ENCODE assay signal across 29 mouse cellular contexts in the genomic region with DNA sequence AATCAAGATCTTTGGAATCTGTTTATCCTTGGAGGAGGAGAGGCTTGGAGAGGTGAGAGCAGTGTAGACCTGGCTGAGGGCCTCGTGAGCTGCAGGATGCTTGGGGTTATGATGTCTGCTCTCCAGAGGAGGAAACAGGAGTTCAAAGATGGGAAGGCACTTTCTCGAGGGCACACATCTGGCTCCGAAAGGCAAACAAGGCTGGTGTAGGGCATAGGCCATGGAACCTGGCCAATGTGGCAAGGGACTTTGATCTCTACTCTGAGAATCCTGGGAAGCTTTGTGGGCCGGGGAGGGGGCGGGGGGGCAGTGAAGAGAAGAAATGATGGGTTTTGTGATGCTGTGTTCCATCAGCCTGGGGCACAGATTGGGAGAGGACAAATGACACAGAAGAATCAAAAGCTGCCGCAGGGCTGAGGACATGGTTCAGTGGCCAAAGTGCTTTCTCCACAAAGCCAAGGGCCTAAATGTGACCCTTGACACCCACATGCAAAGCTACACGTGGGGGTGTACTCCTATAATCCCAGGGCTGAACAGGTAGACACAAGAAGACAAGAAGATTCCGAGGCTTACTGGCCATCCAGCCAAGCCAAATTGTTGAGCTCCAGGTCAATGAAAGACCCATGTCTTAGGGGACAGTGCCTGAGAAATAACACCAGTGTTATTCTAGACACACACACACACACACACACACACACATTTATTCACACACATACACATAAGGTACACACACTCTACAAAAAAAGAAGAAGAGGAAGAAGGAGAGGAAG. TPM values are rescaled to one million over a fixed set of nuclear protein-coding genes. Genes with fewer than 3 reads are reported as not detected.
DNase-seq lines count a peak whose midpoint lies in the region; ATAC-seq and TF ChIP-seq lines count a peak whose summit lies in the region.
"Had no signal": no experiment of that assay in that cellular context is flagged by ENCODE, and none has a peak within 500 bp of the region (broad histone marks: within the 10 kb centered on the region; RNA-seq: fewer than 3 reads in every experiment).

No protein-coding gene starts in this region.

- H3K27ac ChIP-seq in liver, embryonic 15.5 days (replicated peaks): no peak overlapping the region
- H3K27ac ChIP-seq in kidney, adult 2 months (ENCODE audit: insufficient read depth, low read depth, low read length): peak overlapping the region; percentile 27; the same call in 1 of the 2 replicates
- H3K27ac ChIP-seq in kidney, embryonic 16.5 days (ENCODE audit: low read length): peak overlapping the region; percentile 85; the same call in 1 of the 2 replicates
- peak overlapping the region; percentile 80 for H3K27ac ChIP-seq in stomach, postnatal 0 days (replicated peaks)
- no peak overlapping the region for H3K27ac ChIP-seq in embryonic facial prominence, embryonic 10.5 days (replicated peaks)
- H3K27ac ChIP-seq: forebrain, embryonic 15.5 days; hindbrain, postnatal 0 days; midbrain, embryonic 15.5 days; neural tube, embryonic 12.5 days had no signal

- no peak overlapping the region for H3K9ac ChIP-seq in liver, embryonic 15.5 days
- no peak overlapping the region for H3K9ac ChIP-seq in kidney, embryonic 16.5 days (replicated peaks; ENCODE audit: low read length)
- H3K9ac ChIP-seq in stomach, postnatal 0 days (ENCODE audit: low read length): no peak overlapping the region
- H3K9ac ChIP-seq: forebrain, embryonic 15.5 days; heart, embryonic 12.5 days; midbrain, embryonic 15.5 days; neural tube, embryonic 12.5 days had no signal

- H3K4me2 ChIP-seq in liver, embryonic 15.5 days: no peak overlapping the region
- no peak overlapping the region for H3K4me2 ChIP-seq in kidney, embryonic 16.5 days (replicated peaks; ENCODE audit: low read depth, low read length)
- no peak overlapping the region for H3K4me2 ChIP-seq in stomach, postnatal 0 days (replicated peaks; ENCODE audit: low read depth)
- H3K4me2 ChIP-seq: forebrain, embryonic 15.5 days; heart, embryonic 12.5 days; midbrain, embryonic 15.5 days; neural tube, embryonic 12.5 days had no signal

- peak; percentile 5; the same call in 1 of the 2 replicates for ATAC-seq in liver, embryonic 15.5 days (ENCODE audit: insufficient read depth)
- no peak for ATAC-seq in kidney, embryonic 16.5 days (ENCODE audit: low FRiP score, low TSS enrichment)
- peak; percentile 28 for ATAC-seq in stomach, postnatal 0 days (ENCODE audit: low FRiP score, low TSS enrichment)
- ATAC-seq: forebrain, embryonic 15.5 days; hindbrain, postnatal 0 days; intestine, embryonic 16.5 days; midbrain, embryonic 15.5 days; Patski had no signal

- no peaks in the 10 kb centered on the region for H3K9me3 ChIP-seq in liver, embryonic 15.5 days (replicated peaks)
- H3K9me3 ChIP-seq in kidney, embryonic 16.5 days (ENCODE audit: low read length): no peaks in the 10 kb centered on the region
- H3K9me3 ChIP-seq in stomach, postnatal 0 days (ENCODE audit: control insufficient read depth, low read length): no peaks in the 10 kb centered on the region
- H3K9me3 ChIP-seq in embryonic facial prominence, embryonic 10.5 days: no peaks in the 10 kb centered on the region
- H3K9me3 ChIP-seq: forebrain, embryonic 15.5 days; heart, embryonic 12.5 days; midbrain, embryonic 15.5 days; neural tube, embryonic 12.5 days had no signal

- 48% methylated on average over 8 of the region's 8 CpGs for WGBS in liver, embryonic 15.5 days (ENCODE audit: insufficient replicate concordance)
- 51% methylated on average over 8 of the region's 8 CpGs for WGBS in kidney, adult 2 months
- WGBS in kidney, embryonic 16.5 days: 42% methylated on average over 8 of the region's 8 CpGs
- 69% methylated on average over 8 of the region's 8 CpGs for WGBS in stomach, postnatal 0 days
- 70% methylated on average over 8 of the region's 8 CpGs for WGBS in embryonic facial prominence, embryonic 10.5 days

- H3K36me3 ChIP-seq in liver, embryonic 15.5 days (replicated peaks): no peaks in the 10 kb centered on the region
- H3K36me3 ChIP-seq in kidney, adult 2 months (ENCODE audit: control insufficient read depth, insufficient read depth, low read length): no peaks in the 10 kb centered on the region
- no peaks in the 10 kb centered on the region for H3K36me3 ChIP-seq in kidney, embryonic 16.5 days (ENCODE audit: insufficient read depth, low read length)
- H3K36me3 ChIP-seq in stomach, postnatal 0 days (ENCODE audit: control insufficient read depth, insufficient read depth, low read length): no peaks in the 10 kb centered on the region
- no peaks in the 10 kb centered on the region for H3K36me3 ChIP-seq in embryonic facial prominence, embryonic 10.5 days (replicated peaks)
- H3K36me3 ChIP-seq: forebrain, embryonic 15.5 days; G1E; heart, embryonic 12.5 days; midbrain, embryonic 15.5 days; neural tube, embryonic 12.5 days had no signal

- H3K4me3 ChIP-seq in liver, embryonic 15.5 days (replicated peaks): no peak overlapping the region
- H3K4me3 ChIP-seq in kidney, adult 2 months (ENCODE audit: insufficient read depth, low read depth, low read length): no peak overlapping the region
- H3K4me3 ChIP-seq in kidney, embryonic 16.5 days (ENCODE audit: low read length): no peak overlapping the region
- no peak overlapping the region for H3K4me3 ChIP-seq in stomach, postnatal 0 days (ENCODE audit: low read depth, low read length)
- H3K4me3 ChIP-seq in embryonic facial prominence, embryonic 10.5 days: no peak overlapping the region
- H3K4me3 ChIP-seq: forebrain, embryonic 15.5 days; heart, embryonic 12.5 days; midbrain, embryonic 15.5 days; neural tube, embryonic 12.5 days had no signal

- no peaks in the 10 kb centered on the region; the same call in 1 of the 2 replicates for H3K4me1 ChIP-seq in liver, embryonic 15.5 days (replicated peaks)
- H3K4me1 ChIP-seq in kidney, adult 2 months (ENCODE audit: control insufficient read depth, insufficient read depth, low read length): peaks cover 26% of the 10 kb centered on the region
- peaks cover 25% of the 10 kb centered on the region for H3K4me1 ChIP-seq in kidney, embryonic 16.5 days (ENCODE audit: insufficient read depth, low read length)
- H3K4me1 ChIP-seq in stomach, postnatal 0 days (replicated peaks; ENCODE audit: control insufficient read depth, insufficient read depth): no peaks in the 10 kb centered on the region
- H3K4me1 ChIP-seq in embryonic facial prominence, embryonic 10.5 days: peaks cover 20% of the 10 kb centered on the region
- H3K4me1 ChIP-seq: forebrain, embryonic 15.5 days; heart, embryonic 12.5 days; midbrain, embryonic 15.5 days; neural tube, embryonic 12.5 days had no signal

- no peak for TF ChIP-seq POLR2A in kidney, adult 2 months (IDR thresholded peaks at IDR 0.05; ENCODE audit: low read depth, low read length)

- DNase-seq in liver: no peak
- DNase-seq in kidney, adult 2 months: peak; percentile 91
- peak; percentile 64 for DNase-seq in stomach, postnatal 0 days (ENCODE audit: low spot score)
- DNase-seq in embryonic facial prominence, embryonic 10.5 days (ENCODE audit: low spot score): no peak
- no peak for DNase-seq in gastrocnemius, postnatal 36 days
- DNase-seq: adrenal gland, adult 2 months; B cell, adult 2 months; cerebellum, adult 2 months; cerebellum, postnatal 36 days; embryo, embryonic 11 days; gastrocnemius, postnatal 10 days; heart, adult 18-20 months; heart, postnatal 10 days; lung, adult 2 months; thymus, postnatal 36 days had no signal

- intact Hi-C loops in gastrocnemius, postnatal 36 days (cut with DNase I): loop anchor here (10.0 kb wide), 2 partner anchors 188 to 508 kb away; no protein-coding TSS in a partner anchor

- no peaks in the 10 kb centered on the region; the same call in 1 of the 2 replicates for H3K27me3 ChIP-seq in liver, embryonic 15.5 days
- H3K27me3 ChIP-seq in kidney, adult 2 months (replicated peaks; ENCODE audit: control insufficient read depth, insufficient read depth, low read length): no peaks in the 10 kb centered on the region
- H3K27me3 ChIP-seq in kidney, embryonic 16.5 days (ENCODE audit: insufficient read depth, low read length): no peaks in the 10 kb centered on the region
- no peaks in the 10 kb centered on the region for H3K27me3 ChIP-seq in stomach, postnatal 0 days (ENCODE audit: control insufficient read depth, insufficient read depth, low read length)
- H3K27me3 ChIP-seq in embryonic facial prominence, embryonic 10.5 days (replicated peaks; ENCODE audit: low read depth, poor library complexity, severe bottlenecking): peaks cover 15% of the 10 kb centered on the region
- H3K27me3 ChIP-seq: forebrain, embryonic 15.5 days; Patski had no signal

- no peak for TF ChIP-seq CTCF in kidney, adult 2 months (conservative IDR thresholded peaks at IDR 0.05; ENCODE audit: insufficient read depth, insufficient read length, low read depth, low read length)
- TF ChIP-seq CTCF in stomach, postnatal 0 days (IDR thresholded peaks at IDR 0.05; ENCODE audit: low read depth): no peak

- TF ChIP-seq EP300 in stomach, postnatal 0 days (optimal IDR thresholded peaks at IDR 0.05): no peak

RNA-seq across cellular contexts. Expression of a gene that starts 6.7 kb away (rescaled TPM):
- not detected in 2 replicates for polyA plus RNA-seq in liver, embryonic 15.5 days (2015; fragmentation: Nextera tagmentation; extraction: Ambion mirVana)
- 0.88 and 1.8 TPM in 2 replicates for polyA plus RNA-seq in kidney, adult 2 months (2012; rRNA removed)
- 6.4 and 7.2 TPM in 2 replicates for polyA plus RNA-seq in kidney, embryonic 16.5 days (2015; fragmentation: Nextera tagmentation; extraction: Ambion mirVana)
- 0.65 and 0.81 TPM in 2 replicates for polyA plus RNA-seq in stomach, postnatal 0 days (2015; fragmentation: Nextera tagmentation; extraction: Ambion mirVana)
- polyA plus RNA-seq in embryonic facial prominence, embryonic 10.5 days (2016; fragmentation: Nextera tagmentation; extraction: Ambion mirVana): 0.03 and 0.06 TPM in 2 replicates
- under 1 TPM; 0.07 to 0.08 TPM for total RNA-seq in gastrocnemius, postnatal 36 days (2021)
- total RNA-seq: CH12.LX had no signal

RNA-seq across cellular contexts. Expression of a gene that starts 37.2 kb away (rescaled TPM):
- 1.6 and 2.1 TPM in 2 replicates for polyA plus RNA-seq in liver, embryonic 15.5 days (2015; fragmentation: Nextera tagmentation; extraction: Ambion mirVana)
- 0.50 and 1.4 TPM in 2 replicates for polyA plus RNA-seq in kidney, adult 2 months (2012; rRNA removed)
- 2.3 and 3.2 TPM in 2 replicates for polyA plus RNA-seq in kidney, embryonic 16.5 days (2015; fragmentation: Nextera tagmentation; extraction: Ambion mirVana)
- polyA plus RNA-seq in stomach, postnatal 0 days (2015; fragmentation: Nextera tagmentation; extraction: Ambion mirVana): 6.1 and 6.9 TPM in 2 replicates
- polyA plus RNA-seq in embryonic facial prominence, embryonic 10.5 days (2016; fragmentation: Nextera tagmentation; extraction: Ambion mirVana): not detected in 2 replicates
- 10 to 100 TPM; 77.5 to 89.4 TPM for total RNA-seq in gastrocnemius, postnatal 36 days (2021)
- total RNA-seq: adrenal gland, adult 2 months; CH12.LX; G1E; hindbrain, postnatal 0 days; megakaryocyte, adult 5-6 weeks had no signal
- polyA plus RNA-seq: forebrain, embryonic 15.5 days; G1E; hindbrain, embryonic 11.5 days; midbrain, embryonic 15.5 days; Patski; stomach, embryonic 14.5 days had no signal

Comparison
In these comparisons a context has a peak if more than half of its experiments do, and no peak if none do; other contexts are left out.
1. H3K27ac ChIP-seq: peak in kidney, adult 2 months (single experiment), kidney, embryonic 16.5 days (single experiment) and stomach, postnatal 0 days (single experiment); none in liver, embryonic 15.5 days (single experiment) and embryonic facial prominence, embryonic 10.5 days (single experiment).
2. DNase-seq: peak in kidney, adult 2 months (single experiment) and stomach, postnatal 0 days (single experiment); none in liver (single experiment), embryonic facial prominence, embryonic 10.5 days (single experiment) and gastrocnemius, postnatal 36 days (0 of 2).